Mouse (Mus musculus) Muller cell, postnatal 12 days (primary cell): ENCODE data around the gene Mrm3.
A peak's percentile ranks its signal among the peaks of the same experiment; 100 is the strongest.

Experiments used
- DNase-seq: peaks from one replicate; pipeline ENCODE4 v3.0.0-alpha.2; 2015; ENCODE audit errors: inconsistent ontology term

Mrm3 gene

GRCm38 (mm10) chr11:76288645-76289044, 45.1 kb downstream of the Mrm3 start:
- no peak for DNase-seq

GRCm38 (mm10) chr11:76290367-76290766, 46.9 kb downstream of the Mrm3 start:
- DNase-seq, result peak; percentile 96

- no peak for DNase-seq
Measured at GRCm38 (mm10) chr11:76291960-76292359, 48.4 kb downstream of the Mrm3 start.

- no peak for DNase-seq
Measured at GRCm38 (mm10) chr11:76292398-76292797, 48.9 kb downstream of the Mrm3 start.

GRCm38 (mm10) chr11:76292831-76293230, 49.3 kb downstream of the Mrm3 start:
- DNase-seq, result no peak

GRCm38 (mm10) chr11:76294078-76294477, 50.6 kb downstream of the Mrm3 start:
- no peak for DNase-seq

- no peak for DNase-seq
Measured at GRCm38 (mm10) chr11:76294836-76295235, 51.3 kb downstream of the Mrm3 start.

- DNase-seq, result no peak
Measured at GRCm38 (mm10) chr11:76297252-76297651, 53.7 kb downstream of the Mrm3 start.

- DNase-seq, result no peak
Measured at GRCm38 (mm10) chr11:76298457-76299000, 55.0 kb downstream of the Mrm3 start.
